Mouse (Mus musculus): ENCODE data around the gene Rbx1. TPM values are rescaled to one million over a fixed set of nuclear protein-coding genes. Genes with fewer than 3 reads are reported as not detected.

The Rbx1 gene
- polyA plus RNA-seq, 1 experiment from 2014 or later, result 241 TPM

DNA sequence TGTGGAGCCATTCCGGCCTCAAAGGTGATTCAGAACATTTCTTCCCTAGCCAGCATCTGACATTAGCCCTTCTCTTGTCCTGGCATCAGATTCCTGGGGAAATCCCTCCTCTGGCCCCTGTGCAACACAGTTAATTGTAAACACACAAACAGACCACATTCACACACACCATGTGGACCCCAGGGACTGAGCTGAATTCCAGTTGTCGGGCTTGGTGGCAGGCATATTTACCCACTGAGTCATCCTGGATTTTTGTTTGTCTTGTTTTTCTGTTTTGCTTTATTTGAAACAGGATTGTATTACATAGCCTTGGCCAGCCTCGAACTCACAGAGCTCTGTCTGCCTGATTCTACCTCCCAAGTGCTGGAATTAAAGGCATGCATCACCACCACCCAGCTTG lies 49.1 kb downstream of the Rbx1 start:
- 0 out of 2 replicates have a peak overlapping the region, but pooled peaks have one; percentile 85 for H3K27ac ChIP-seq (ENCODE audit: low read depth)
- H3K4me2 ChIP-seq (ENCODE audit: low read depth, low read length), result no peak overlapping the region

DNA sequence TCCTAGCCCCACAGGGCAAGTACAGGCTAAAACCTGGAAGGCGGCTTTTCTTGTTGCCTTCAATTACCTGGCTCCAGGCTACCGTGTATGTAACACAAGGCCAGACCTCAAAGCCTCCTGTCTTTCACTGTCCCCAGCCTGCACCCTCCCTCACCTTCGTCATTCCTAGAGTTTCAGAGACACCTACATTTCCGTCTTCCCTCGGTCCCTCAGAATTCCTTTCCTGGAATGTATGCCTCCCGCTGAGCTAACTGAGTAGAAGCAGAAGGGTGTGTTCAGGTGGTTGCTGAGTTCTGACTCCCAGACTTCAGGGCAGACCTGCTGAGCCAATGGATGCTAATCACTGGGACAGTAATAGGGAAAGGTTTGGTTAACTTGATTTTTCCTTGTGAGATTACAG lies 51.9 kb downstream of the Rbx1 start:
- WGBS (ENCODE audit: insufficient replicate concordance), result 82% methylated on average over 6 of the region's 6 CpGs

More for the DNA sequence above, 49.1 kb downstream of the Rbx1 start:
- no peak for ATAC-seq
- WGBS (ENCODE audit: insufficient replicate concordance), result 77% methylated on average over 3 of the region's 3 CpGs
- TF ChIP-seq EP300 (IDR thresholded peaks at IDR 0.05; ENCODE audit: low read depth) (no peak), CTCF (IDR thresholded peaks at IDR 0.05; ENCODE audit: low read depth) (no peak)
- Histone ChIP-seq H3K4me1 (ENCODE audit: insufficient read depth) (peaks cover 24% of the 10 kb centered on the region), H3K4me3 (ENCODE audit: low read depth, low read length) (no peak overlapping the region), H3K9ac (replicated peaks) (no peak overlapping the region), H3K36me3 (replicated peaks; ENCODE audit: insufficient read depth, low read length) (no peaks in the 10 kb centered on the region), H3K9me3 (ENCODE audit: low read length) (no peaks in the 10 kb centered on the region), H3K27me3 (ENCODE audit: insufficient read depth, low read length) (no peaks in the 10 kb centered on the region)
- DNase-seq, result no peak

GRCm38 (mm10) chr15:81518761-81519160 lies 52.7 kb downstream of the Rbx1 start:
- no peak overlapping the region for H3K27ac ChIP-seq (ENCODE audit: low read depth)
- H3K4me3 ChIP-seq (ENCODE audit: low read depth, low read length), result no peak overlapping the region
- no peak overlapping the region for H3K9ac ChIP-seq (replicated peaks)
- no peaks in the 10 kb centered on the region for H3K9me3 ChIP-seq (ENCODE audit: low read length)
- no peak for TF ChIP-seq EP300 (IDR thresholded peaks at IDR 0.05; ENCODE audit: low read depth)
- TF ChIP-seq CTCF (IDR thresholded peaks at IDR 0.05; ENCODE audit: low read depth), result no peak
- H3K36me3 ChIP-seq (replicated peaks; ENCODE audit: insufficient read depth, low read length), result no peaks in the 10 kb centered on the region
- WGBS (ENCODE audit: insufficient replicate concordance), result 74% methylated on average over 5 of the region's 5 CpGs
- H3K27me3 ChIP-seq (ENCODE audit: insufficient read depth, low read length), result no peaks in the 10 kb centered on the region
- ATAC-seq, result no peak
- no peak overlapping the region for H3K4me2 ChIP-seq (ENCODE audit: low read depth, low read length)
- no peak for DNase-seq
- peaks cover 14% of the 10 kb centered on the region for H3K4me1 ChIP-seq (ENCODE audit: insufficient read depth)

More for the DNA sequence above, 51.9 kb downstream of the Rbx1 start:
- no peaks in the 10 kb centered on the region for H3K9me3 ChIP-seq (ENCODE audit: low read length)
- no peak overlapping the region for H3K4me3 ChIP-seq (ENCODE audit: low read depth, low read length)
- ATAC-seq (no peak), DNase-seq (no peak)
- H3K27ac ChIP-seq (ENCODE audit: low read depth), result no peak overlapping the region
- no peak overlapping the region for H3K9ac ChIP-seq (replicated peaks)
- no peaks in the 10 kb centered on the region for H3K27me3 ChIP-seq (ENCODE audit: insufficient read depth, low read length)
- no peaks in the 10 kb centered on the region for H3K36me3 ChIP-seq (replicated peaks; ENCODE audit: insufficient read depth, low read length)
- TF ChIP-seq EP300 (IDR thresholded peaks at IDR 0.05; ENCODE audit: low read depth) (no peak), CTCF (IDR thresholded peaks at IDR 0.05; ENCODE audit: low read depth) (no peak)
- H3K4me1 ChIP-seq (ENCODE audit: insufficient read depth), result peaks cover 16% of the 10 kb centered on the region
- no peak overlapping the region for H3K4me2 ChIP-seq (ENCODE audit: low read depth, low read length)

GRCm38 (mm10) chr15:81522036-81522751 lies 56.1 kb downstream of the Rbx1 start:
- peak; percentile 87 for DNase-seq
- TF ChIP-seq CTCF (IDR thresholded peaks at IDR 0.05; ENCODE audit: low read depth), result no peak
- peak; percentile 47; the same call in 1 of the 2 replicates for TF ChIP-seq EP300 (IDR thresholded peaks at IDR 0.05; ENCODE audit: low read depth)
- Histone ChIP-seq H3K36me3 (replicated peaks; ENCODE audit: insufficient read depth, low read length) (no peaks in the 10 kb centered on the region), H3K9me3 (ENCODE audit: low read length) (no peaks in the 10 kb centered on the region), H3K9ac (replicated peaks) (peak overlapping the region; percentile 67), H3K4me3 (ENCODE audit: low read depth, low read length) (peak overlapping the region; percentile 55), H3K4me2 (ENCODE audit: low read depth, low read length) (peak overlapping the region; percentile 85), H3K4me1 (ENCODE audit: insufficient read depth) (0 out of 2 replicates have a peak, but pooled peaks cover 2% of the 10 kb centered on the region), H3K27me3 (ENCODE audit: insufficient read depth, low read length) (no peaks in the 10 kb centered on the region), H3K27ac (ENCODE audit: low read depth) (peak overlapping the region; percentile 94)
- whole genome bisulfite sequencing (ENCODE audit: insufficient replicate concordance), result under 1% methylated on average over 38 of the region's 38 CpGs
- peak; percentile 68 for ATAC-seq

DNA sequence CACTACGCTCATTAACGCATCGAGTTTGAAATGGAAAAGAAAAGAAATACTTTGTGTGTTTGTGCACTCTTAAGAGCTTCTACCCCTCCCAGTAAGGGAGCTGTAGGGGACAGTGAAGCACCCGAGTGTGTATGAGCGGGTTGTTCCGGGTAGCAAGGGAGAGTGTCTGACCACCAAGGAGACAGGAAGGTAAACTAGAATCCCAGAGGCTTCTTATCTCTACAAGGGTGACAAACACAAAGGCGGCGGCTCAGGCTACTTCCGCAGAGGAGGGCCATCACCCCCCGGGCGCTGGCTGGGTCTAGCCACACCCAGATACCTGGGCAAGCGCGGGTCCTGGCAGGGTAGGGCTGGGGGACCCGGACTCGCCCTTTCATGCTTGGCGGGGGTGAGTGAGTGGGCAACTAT lies 56.7 kb downstream of the Rbx1 start:
- peak overlapping the region; percentile 85 for H3K4me2 ChIP-seq (ENCODE audit: low read depth, low read length)
- H3K9me3 ChIP-seq (ENCODE audit: low read length), result no peaks in the 10 kb centered on the region
- H3K9ac ChIP-seq (replicated peaks), result peak overlapping the region; percentile 67
- no peaks in the 10 kb centered on the region for H3K36me3 ChIP-seq (replicated peaks; ENCODE audit: insufficient read depth, low read length)
- DNase-seq, result no peak
- ATAC-seq, result peak; percentile 72
- H3K4me1 ChIP-seq (ENCODE audit: insufficient read depth), result 0 out of 2 replicates have a peak, but pooled peaks cover 2% of the 10 kb centered on the region
- TF ChIP-seq EP300 (IDR thresholded peaks at IDR 0.05; ENCODE audit: low read depth) (no peak), CTCF (IDR thresholded peaks at IDR 0.05; ENCODE audit: low read depth) (no peak)
- WGBS (ENCODE audit: insufficient replicate concordance), result under 1% methylated on average over 16 of the region's 16 CpGs
- no peaks in the 10 kb centered on the region for H3K27me3 ChIP-seq (ENCODE audit: insufficient read depth, low read length)
- H3K4me3 ChIP-seq (ENCODE audit: low read depth, low read length), result peak overlapping the region; percentile 55
- peak overlapping the region; percentile 94 for H3K27ac ChIP-seq (ENCODE audit: low read depth)

DNA sequence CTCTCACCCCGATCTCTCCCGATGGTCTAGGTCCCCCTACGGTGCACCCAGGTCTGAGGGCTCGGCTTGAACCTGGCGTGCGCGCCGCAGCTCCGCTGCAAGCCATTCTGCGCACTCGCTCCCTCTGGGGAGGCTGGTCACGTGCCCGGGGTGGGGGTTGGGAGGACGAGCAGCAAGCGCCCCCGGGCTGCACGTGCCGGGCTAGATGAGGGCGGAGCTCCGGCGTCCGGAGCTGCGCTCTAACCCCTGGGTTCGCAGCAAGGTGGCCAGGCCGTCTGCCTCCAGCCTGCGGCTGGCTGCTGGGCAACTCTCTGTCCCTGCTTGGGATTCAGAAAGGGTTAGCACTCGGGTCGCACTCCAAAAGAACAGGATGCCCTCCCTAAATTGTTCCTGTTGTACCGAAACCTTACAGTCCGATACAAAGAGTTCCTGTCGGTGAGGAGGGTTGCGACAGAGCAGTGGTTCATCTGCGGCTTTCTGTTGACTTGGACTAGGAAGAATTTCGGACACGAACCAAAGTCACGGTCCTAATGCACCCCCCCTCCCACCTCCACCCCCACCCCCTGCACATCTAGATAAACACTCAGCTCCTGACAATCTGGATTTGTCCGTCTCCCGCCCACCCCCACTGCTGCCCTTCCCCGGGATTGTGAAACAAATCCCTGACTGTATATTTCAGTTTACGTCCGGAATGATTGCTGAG lies 57.2 kb downstream of the Rbx1 start:
- ATAC-seq (peak; percentile 87), DNase-seq (peak; percentile 98)
- H3K9ac ChIP-seq (replicated peaks), result peak overlapping the region; percentile 67
- H3K36me3 ChIP-seq (replicated peaks; ENCODE audit: insufficient read depth, low read length), result no peaks in the 10 kb centered on the region
- peak overlapping the region; percentile 55 for H3K4me3 ChIP-seq (ENCODE audit: low read depth, low read length)
- WGBS (ENCODE audit: insufficient replicate concordance), result under 1% methylated on average over 40 of the region's 41 CpGs
- TF ChIP-seq EP300 (IDR thresholded peaks at IDR 0.05; ENCODE audit: low read depth) (peak; percentile 73), CTCF (IDR thresholded peaks at IDR 0.05; ENCODE audit: low read depth) (no peak)
- H3K4me1 ChIP-seq (ENCODE audit: insufficient read depth), result 0 out of 2 replicates have a peak, but pooled peaks cover 2% of the 10 kb centered on the region
- no peaks in the 10 kb centered on the region for H3K9me3 ChIP-seq (ENCODE audit: low read length)
- peak overlapping the region; percentile 85 for H3K4me2 ChIP-seq (ENCODE audit: low read depth, low read length)
- peak overlapping the region; percentile 94 for H3K27ac ChIP-seq (ENCODE audit: low read depth)
- H3K27me3 ChIP-seq (ENCODE audit: insufficient read depth, low read length), result no peaks in the 10 kb centered on the region

Data from liver, postnatal 0 days (tissue).